Mouse (Mus musculus) embryonic facial prominence, embryonic 10.5 days (tissue): ENCODE results near the gene Fbn1. TPM values are rescaled to one million over a fixed set of nuclear protein-coding genes. Genes with fewer than 3 reads are reported as not detected.

Experiments
- DNase-seq: peaks from one replicate; pipeline ENCODE4 v3.0.0-alpha.2; 2017; ENCODE audit warnings: low spot score
- H3K27ac ChIP-seq: fragments of 300-500 bp; sonication (generic); replicated peaks from 2 replicates; pipeline ENCODE4 v1.5.1; 2016; ENCODE audit warnings: mild to moderate bottlenecking
- H3K27me3 ChIP-seq: fragments of 300-500 bp; sonication (generic); replicated peaks from 2 replicates; pipeline ENCODE4 v1.6.1; 2016; ENCODE audit warnings: low read depth, mild to moderate bottlenecking; ENCODE audit not compliant: poor library complexity, severe bottlenecking
- H3K36me3 ChIP-seq: fragments of 300-500 bp; sonication (generic); replicated peaks from 2 replicates; pipeline ENCODE4 v1.6.1; 2016; ENCODE audit warnings: mild to moderate bottlenecking, moderate library complexity
- H3K4me1 ChIP-seq: fragments of 300-500 bp; sonication (generic); 2 replicates; pipeline ENCODE4 v1.6.1; 2016
- H3K4me3 ChIP-seq: fragments of 300-500 bp; sonication (generic); 2 replicates; pipeline ENCODE4 v1.5.1; 2016; ENCODE audit warnings: mild to moderate bottlenecking, moderate library complexity
- H3K9me3 ChIP-seq: fragments of 300-500 bp; sonication (generic); 2 replicates; pipeline ENCODE4 v1.6.1; 2016; ENCODE audit warnings: mild to moderate bottlenecking
- WGBS: fragments of 180-500 bp; shearing (Covaris S2); methylation state at CpG from one replicate; pipeline ENCODE4 v1.1.7; 2016; 5-methylcytosine and 5-hydroxymethylcytosine counted together
- polyA plus RNA-seq: library from polyadenylated mRNA; unstranded; fragments of >200 nt; fragmentation: Nextera tagmentation; extraction: Ambion mirVana; gene quantifications from 2 replicates; pipeline ENCODE4 v1.2.1, GENCODE M21; 2016

Gene Fbn1
- polyA plus RNA-seq, 1 experiment from 2014 or later, result 8.1 TPM

DNA sequence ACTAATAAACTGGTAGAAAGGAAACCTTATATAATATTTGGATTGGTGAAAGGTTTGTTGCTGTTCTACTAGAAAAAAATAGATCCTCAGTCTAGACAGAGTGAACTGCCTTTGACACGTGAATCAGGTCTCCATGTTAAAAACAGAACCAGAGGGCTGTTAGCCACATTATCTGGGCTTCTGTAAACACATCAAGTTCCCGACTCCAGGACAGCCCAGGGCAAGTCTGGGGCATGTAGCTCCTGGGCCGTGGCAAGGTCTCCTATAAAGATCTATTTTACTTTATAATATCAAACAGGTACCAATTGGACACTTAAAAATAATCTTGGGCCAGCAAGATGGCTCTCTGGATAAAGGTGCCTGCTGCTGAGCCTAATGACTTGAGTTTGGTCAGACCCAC is 251.9 kb downstream of the Fbn1 start:
- H3K36me3 ChIP-seq, result peaks cover 99% of the 10 kb centered on the region
- H3K27ac ChIP-seq, result no peak overlapping the region
- 83% methylated on average over 3 of the region's 3 CpGs for WGBS
- no peaks in the 10 kb centered on the region for H3K27me3 ChIP-seq
- no peaks in the 10 kb centered on the region for H3K4me1 ChIP-seq
- no peak overlapping the region for H3K4me3 ChIP-seq
- DNase-seq, result no peak
- peaks cover 5% of the 10 kb centered on the region; the same call in 1 of the 2 replicates for H3K9me3 ChIP-seq

DNA sequence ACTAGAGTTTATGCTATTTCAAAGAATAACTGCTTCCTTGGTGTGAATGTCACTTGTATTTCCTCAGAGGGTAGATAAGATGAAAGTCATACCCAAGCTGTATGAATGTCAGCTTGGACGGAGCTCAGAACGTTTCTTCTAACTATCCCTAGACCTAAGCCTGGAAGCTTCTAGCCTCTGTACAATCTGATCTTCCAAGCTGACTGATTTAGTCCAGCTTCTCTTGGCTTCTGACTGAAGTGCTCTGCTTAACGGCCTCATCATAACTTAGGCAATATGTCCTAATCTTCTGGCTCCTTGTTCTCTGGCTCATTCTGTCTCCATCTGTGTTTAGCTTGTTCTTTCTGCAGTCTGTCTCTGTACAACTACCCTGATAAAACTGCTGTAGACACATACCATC is 253.2 kb downstream of the Fbn1 start:
- no peaks in the 10 kb centered on the region for H3K27me3 ChIP-seq
- H3K4me3 ChIP-seq, result no peak overlapping the region
- H3K4me1 ChIP-seq, result peaks cover under 1% of the 10 kb centered on the region; the same call in 1 of the 2 replicates
- no peak for DNase-seq
- no peak overlapping the region for H3K27ac ChIP-seq
- WGBS, result 91% methylated on average over 3 of the region's 3 CpGs
- peaks cover 5% of the 10 kb centered on the region; the same call in 1 of the 2 replicates for H3K9me3 ChIP-seq
- peaks cover 99% of the 10 kb centered on the region for H3K36me3 ChIP-seq

DNA sequence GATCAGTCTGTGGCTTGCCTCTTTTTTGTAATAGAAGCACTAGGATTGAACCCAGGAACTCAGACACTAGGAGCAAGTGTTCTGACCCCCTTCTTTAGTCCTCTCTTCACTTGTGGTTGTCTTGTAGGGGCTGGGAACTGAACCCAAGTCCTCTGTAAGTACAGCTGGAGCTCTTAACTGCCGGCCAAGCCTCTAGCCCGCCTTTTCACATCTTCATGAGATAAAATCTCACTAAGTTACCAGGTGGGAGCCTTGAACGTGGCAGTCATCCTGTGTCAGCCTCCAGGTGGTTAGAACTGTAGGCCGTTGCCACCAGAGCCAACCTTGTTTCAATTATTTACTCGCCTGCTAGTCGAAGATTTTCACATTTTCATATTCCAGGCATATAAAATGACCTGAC is 254.1 kb downstream of the Fbn1 start:
- Histone ChIP-seq H3K27me3 (no peaks in the 10 kb centered on the region), H3K4me1 (peaks cover 10% of the 10 kb centered on the region), H3K27ac (no peak overlapping the region), H3K36me3 (peaks cover 96% of the 10 kb centered on the region), H3K9me3 (peaks cover 5% of the 10 kb centered on the region; the same call in 1 of the 2 replicates), H3K4me3 (no peak overlapping the region)
- 94% methylated on average over 6 of the region's 6 CpGs for WGBS
- no peak for DNase-seq

DNA sequence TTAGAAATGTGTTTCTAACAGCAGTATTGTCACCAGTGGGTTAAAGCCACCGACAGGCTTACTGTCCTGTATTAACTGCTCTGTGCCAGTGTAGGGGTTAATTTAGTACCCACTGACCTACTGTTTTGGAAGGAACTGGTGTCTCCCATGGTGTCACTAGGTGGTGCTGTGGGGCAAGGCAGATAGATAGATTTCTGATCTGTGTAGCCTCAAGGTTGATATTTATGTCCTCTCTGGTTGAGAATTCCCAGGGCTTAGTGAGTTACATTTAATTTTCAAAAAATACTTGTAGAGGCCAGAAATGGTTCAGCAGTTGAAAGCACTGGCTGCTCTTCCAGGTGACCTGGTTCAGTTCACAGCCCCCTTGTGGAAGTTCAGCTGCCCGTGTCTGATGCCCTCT is 255.5 kb downstream of the Fbn1 start:
- Histone ChIP-seq H3K27ac (no peak overlapping the region), H3K9me3 (peaks cover 5% of the 10 kb centered on the region; the same call in 1 of the 2 replicates), H3K4me3 (no peak overlapping the region), H3K27me3 (no peaks in the 10 kb centered on the region), H3K4me1 (peaks cover 21% of the 10 kb centered on the region), H3K36me3 (peaks cover 82% of the 10 kb centered on the region)
- DNase-seq, result peak; percentile 47
- 65% methylated on average over 2 of the region's 2 CpGs for WGBS

DNA sequence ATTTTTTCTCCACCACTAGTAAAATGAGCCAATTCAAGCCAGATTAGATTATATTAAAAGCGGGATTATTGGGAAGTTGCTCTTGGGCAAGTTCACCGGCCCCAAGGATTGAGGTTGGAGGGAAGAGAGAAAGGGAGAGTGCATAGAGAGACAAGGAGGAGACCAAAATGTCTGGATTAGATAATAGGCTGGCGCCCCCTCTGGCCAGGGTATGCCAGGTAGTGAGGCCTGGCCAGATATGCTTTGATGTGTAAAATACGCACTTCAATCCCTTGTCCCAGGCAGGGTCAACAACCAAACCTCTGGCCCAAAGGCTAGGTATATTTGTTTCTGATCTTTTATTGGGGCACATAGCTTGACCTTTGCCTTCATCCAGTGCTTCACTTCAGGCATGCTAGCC is 256.0 kb downstream of the Fbn1 start:
- WGBS, result 85% methylated on average over 4 of the region's 4 CpGs
- Histone ChIP-seq H3K27me3 (no peaks in the 10 kb centered on the region), H3K4me1 (peaks cover 21% of the 10 kb centered on the region), H3K4me3 (no peak overlapping the region), H3K27ac (no peak overlapping the region), H3K36me3 (peaks cover 77% of the 10 kb centered on the region), H3K9me3 (peaks cover 5% of the 10 kb centered on the region; the same call in 1 of the 2 replicates)
- DNase-seq, result no peak

Other genes starting within 250 kb of the Fbn1 start
- gene Gm9913, start 2.9 kb downstream of the Fbn1 start, polyA plus RNA-seq, result 0.09 and 0.20 TPM in 2 replicates
- gene Cep152, start 117.1 kb upstream of the Fbn1 start, polyA plus RNA-seq, result 11.5 and 12.4 TPM in 2 replicates
- 127 and 136 TPM in 2 replicates for gene Eid1, start 165.1 kb upstream of the Fbn1 start, polyA plus RNA-seq
- gene Shc4, start 216.2 kb upstream of the Fbn1 start, polyA plus RNA-seq, result 1.2 and 2.0 TPM in 2 replicates